Mouse (Mus musculus): ENCODE measurements at regions not wholly inside any gene's neighbourhood (a gene's known extent, or its start where the extent isn't known, plus 50 kb on each side); places are given as distances from the start of the nearest gene placed in this dataset.

DNA sequence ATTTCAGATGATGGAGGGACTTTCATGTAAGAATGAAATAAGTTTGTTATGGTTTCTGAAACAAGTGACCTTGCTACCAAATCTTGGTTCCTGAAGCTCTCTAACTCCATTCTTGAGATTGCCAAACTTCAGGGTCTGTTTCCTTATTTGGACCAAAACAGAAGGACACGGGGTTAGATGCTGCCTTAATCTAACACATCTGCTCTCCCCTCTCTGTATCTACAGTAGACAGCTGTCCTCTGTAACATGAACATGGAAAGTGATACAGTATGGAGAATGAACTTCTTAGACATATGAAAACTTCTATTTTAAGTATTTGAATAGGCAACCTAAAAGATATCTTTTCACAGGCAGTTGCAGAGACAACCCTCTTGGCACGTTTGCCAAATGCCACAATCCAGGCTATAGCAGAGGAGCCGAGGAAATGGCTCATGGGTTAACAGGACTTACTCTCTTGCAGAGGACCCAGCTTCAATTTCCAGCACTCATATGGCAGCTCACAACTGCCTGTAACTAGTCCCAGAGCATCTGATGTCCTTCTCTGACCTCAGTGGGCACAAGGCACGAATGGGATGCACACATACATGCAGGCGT is 171.4 kb downstream of the Ndfip2 start:
- DNase-seq (ENCODE audit: low spot score in 2 of 2): no peak

DNA sequence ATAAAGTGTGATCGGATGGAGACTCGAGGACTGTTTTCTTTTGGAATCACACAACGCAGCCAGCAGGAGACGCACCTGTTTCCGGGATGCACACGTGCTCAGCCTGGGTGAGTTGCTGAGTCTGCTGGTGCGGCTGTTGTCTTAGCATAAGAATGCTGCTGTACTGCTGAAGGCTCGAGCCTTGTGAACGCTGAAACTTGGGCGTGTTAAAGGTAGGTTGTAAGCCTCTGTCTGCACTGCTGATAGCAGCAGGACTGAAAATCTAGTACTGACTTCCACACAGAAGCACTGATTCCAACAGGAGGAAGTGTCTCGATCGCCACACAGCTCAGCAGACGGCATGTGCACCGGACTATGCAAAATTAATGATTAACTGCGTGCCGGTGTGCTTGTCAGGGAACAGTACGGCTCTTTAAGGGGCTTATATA is 169.1 kb downstream of the Ndfip2 start:
- peak in 1 of 2 experiments; percentile 40 for DNase-seq (ENCODE audit: low spot score in 2 of 2)

DNA sequence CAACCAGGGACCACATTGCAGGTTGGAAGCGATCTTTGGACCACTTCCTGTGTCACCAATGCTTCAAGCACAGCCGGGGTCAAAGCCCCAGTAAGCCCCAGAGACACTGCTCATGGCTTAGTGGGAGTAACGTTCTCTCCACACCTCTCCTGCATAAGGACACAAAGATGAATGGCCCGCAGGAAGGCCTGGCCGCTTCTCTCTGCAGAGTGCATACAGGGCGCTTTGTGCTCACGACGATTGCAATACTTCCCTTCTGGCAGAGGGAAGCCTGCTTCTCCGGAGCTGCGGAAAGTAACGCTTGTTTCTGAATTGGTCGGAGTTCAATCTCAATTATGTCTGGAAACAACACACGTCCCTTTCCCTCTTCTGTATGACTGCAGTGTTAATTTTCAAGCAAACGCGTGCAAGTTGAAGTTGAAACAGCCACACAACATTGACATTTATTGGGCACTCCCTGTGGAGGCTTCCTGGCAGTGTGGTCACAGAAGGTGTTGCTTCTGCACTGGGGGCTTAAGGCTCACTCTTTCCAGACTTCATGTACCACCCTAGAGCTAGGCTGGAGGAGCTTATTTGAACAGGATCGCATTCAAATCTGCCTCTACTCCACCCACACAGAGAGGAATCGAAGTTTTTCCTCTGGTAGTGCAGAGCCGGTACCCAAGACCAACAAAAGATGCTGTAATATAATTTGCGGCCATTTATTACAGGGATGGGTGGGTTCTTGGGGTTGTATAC is 168.4 kb downstream of the Ndfip2 start:
- peak; percentile 16 to 37 for DNase-seq (ENCODE audit: low spot score in 2 of 2)

DNA sequence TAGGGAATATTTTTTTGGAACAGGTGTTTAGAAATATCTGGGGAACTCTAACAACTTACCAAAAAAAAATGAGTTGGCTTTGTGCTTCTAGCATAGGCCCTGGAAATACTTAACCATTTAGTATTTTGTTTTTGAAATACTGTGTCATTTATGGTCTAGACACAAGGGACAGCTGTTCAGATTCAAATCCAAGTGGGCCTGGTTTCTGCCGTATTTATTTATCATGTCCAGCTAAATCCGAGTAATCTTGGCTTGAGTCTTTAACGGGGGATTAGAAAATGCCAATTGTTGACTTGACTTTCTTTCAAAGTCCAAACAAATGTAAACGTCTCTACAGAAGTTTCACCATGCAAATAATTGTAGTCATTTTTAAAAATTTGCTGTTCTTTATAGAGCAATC is 159.6 kb downstream of the Ndfip2 start:
- no peak for DNase-seq (ENCODE audit: low spot score in 2 of 2)

DNA sequence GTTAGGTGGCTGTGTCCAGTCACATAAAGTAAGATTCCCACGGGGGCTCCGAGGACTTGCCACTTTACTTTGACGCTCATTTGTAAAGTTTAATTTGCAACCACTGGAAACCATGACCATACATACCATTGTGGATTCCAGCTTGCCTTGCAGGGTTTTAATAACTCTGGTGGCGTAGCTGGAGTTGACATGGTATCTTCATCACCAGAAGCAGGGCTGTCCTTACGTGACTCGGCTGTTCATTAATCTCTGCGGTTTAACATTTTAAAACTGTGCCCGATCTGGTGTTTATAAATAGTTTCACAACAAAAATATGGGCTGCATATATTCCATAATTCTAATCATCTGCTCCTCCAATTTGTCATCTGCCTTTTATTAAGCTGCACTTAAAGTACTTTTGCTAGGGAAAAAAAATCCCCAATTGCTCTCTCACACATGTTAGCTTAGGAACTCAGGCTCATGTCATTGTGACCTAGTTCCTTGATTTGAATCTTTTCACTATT is 159.1 kb downstream of the Ndfip2 start:
- no peak for DNase-seq (ENCODE audit: low spot score in 2 of 2)

DNA sequence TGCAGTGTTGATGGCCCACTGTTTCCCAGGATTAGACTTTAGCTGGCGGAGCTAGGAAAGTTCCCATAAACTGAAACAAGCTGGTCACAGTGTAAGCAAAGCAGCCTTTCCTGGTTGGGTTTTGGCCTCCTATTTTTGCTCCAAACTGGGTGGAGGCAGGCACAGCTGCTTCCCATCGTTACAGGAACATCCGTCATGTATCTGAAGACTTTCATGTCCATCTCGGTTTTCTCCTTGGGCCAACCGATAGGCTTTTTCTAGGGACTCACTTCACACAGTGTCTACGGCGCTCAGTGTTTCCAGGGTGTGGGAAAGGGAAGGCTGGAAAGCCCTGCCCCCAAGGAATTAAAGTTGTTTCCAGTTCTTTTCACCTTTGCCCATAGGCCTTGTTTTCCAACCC is 158.6 kb downstream of the Ndfip2 start:
- DNase-seq (ENCODE audit: low spot score in 2 of 2): no peak

DNA sequence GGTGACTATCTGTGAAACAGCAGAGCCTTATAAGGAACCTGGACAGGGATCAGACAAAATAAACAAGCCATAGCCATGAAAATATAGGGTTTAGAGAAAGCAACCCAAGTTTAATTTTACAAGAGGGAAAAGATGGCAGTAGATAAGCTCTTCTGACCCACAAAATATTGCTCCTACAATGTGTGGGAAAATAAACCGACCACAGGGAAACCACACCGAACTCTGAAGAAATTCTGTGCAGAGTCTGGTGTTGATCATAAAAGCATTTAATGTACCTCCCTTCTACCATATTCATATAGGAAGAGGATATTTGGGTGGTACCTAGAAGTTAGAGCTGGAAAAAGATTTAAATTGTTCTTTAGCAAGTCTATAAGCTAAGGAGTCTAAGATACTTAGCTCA is 146.3 kb downstream of the Ndfip2 start:
- DNase-seq (ENCODE audit: low spot score in 2 of 2): no peak

DNA sequence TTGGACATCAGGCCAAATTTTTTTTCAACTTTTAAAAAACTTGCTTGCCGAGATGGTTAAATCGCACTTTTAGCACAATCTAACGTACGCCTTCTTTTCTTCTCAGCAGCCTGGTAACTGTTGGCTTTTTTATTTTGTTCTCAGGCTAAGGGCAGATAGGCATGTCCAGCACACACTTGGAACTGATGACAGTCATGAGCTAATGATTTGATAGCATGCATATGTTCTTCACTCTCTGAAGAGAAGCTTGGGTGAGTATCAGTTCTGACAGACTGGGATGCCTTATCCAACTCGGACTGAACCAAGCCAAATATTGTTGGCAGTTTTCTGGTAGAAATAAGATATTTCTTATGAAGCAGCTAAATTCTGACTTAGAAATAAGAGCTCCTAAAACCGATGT is 145.9 kb downstream of the Ndfip2 start:
- no peak for DNase-seq (ENCODE audit: low spot score in 2 of 2)

DNA sequence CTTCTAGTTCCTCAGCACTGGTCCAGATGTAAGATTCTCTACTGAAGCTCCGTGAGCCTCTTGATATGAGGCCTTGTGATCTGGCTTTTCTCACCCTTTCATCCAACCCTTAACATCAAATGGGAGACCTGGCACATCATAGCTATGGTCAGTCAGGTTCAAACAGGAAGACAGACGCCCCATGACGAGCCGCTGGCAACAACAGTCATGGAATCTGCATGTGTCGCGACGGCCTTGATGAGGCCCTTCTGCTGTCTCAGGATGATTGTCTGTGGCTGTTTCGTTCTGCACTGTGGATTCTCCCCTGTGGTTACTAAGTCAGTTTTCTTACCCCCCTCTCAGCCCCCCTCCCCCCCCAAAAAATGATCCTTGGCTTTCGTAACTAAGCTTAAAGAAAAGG is 144.9 kb downstream of the Ndfip2 start:
- DNase-seq (ENCODE audit: low spot score in 2 of 2): no peak

DNA sequence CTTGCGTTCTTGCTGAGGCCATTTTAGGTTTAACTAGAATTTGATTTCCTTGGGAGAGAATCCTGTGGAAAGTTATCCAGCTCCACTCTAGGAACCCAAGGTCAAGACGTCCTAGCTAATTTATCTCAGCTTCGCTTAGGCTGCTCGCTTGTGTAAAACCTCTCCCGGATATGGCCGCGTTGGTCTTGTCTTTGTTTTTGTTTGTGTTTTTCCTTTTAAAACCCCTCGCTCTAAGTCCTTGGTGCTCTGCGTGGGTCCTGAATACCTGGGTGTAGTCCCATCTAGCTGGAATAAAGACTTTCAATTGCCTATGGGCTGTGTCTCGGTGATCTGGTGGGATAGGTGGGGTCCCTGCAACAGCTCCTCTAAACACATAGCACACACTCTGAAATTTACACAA is 144.2 kb downstream of the Ndfip2 start:
- DNase-seq (ENCODE audit: low spot score in 2 of 2): no peak

DNA sequence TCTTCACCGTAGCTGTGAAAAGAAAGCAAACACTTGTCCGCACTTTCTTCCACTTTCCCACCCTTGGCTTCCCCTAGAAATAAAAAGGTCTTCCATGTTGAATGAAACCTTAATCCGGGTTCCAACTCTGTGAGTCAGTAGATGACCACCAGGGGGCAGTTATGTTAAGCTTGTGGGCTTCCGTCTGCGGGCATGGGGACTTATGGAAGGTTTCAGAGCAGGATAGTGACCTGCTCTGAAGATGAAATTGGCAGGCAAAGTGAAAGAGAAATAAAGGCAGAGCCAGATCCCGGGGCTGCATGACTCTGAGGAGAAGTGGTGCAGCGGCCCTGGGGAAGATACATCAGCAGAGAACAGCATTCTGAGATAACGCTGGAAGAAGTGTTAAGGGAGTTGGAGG is 139.1 kb downstream of the Ndfip2 start:
- DNase-seq (ENCODE audit: low spot score in 2 of 2): peak; percentile 80 to 82

DNA sequence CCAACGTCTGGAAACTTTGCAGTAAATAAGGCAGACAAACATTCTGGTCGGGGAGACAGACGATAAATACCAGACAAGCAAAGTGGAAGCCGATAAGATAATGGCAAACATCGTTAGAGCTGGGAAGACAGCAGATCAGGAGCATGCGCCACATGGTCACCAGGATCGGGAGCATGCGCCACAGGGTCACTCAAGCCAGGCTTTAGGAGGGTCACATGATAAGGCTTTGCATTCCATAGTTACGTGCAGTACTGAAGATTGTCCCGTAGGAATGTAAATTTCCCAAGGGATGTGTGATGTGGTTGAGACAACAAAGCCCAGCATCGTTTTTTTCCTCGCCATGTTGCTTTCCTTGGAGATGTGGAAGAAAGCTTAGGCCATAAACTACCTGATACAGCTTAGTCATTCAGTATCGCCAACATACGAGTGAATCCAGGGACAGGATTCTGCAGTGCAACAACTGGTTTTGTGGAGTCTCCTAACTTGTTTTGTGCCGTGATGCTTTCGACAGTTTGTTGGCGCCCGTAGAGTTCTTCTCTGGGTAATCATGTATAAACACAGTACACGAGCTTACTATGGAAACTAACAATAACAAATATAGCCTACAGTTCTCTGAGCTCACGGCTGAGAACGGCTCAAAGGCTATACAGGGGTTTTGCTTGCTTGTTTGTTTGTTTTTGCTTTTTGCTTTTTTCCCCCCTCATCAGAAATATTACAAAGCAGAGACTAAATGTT is 133.9 kb downstream of the Ndfip2 start:
- no peak for DNase-seq (ENCODE audit: low spot score in 2 of 2)

DNA sequence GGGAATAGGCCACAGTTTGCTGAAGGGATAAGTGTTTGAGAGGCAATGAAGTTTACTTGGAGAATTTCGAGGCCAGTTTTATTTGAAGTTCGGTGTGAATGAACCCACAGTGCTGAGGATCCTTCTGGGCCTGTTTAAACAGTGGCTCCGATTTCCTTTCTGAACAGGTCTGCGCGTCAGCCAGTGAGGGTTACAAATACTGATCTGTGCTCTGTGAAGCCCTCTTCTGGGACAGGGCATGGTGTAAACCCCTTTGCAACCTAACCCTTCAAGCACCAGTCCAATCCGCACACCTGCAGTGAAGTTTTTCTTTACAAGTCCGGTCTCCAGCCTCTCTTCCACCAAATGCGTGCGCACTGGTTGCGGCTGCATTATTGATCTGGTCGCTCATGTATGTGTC is 133.1 kb downstream of the Ndfip2 start:
- DNase-seq (ENCODE audit: low spot score in 2 of 2): no peak

DNA sequence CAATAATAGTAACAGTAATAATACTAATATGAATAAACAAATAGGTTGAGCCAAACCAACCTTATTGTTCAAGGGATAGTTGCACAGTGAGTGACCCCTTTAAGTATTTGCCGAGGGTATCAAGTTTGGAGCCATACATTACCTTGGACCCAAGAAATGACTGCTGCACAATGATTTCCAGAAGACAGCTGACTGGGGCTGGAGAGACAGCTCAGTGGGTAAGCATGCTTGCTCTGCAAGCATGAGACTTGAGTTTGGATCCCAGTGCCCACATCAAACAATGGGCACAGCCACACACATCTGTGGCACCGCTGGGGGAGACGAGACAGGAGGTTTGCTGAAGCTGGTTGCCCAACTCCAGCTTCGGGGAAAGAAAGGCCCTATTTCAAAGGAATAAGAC is 126.7 kb downstream of the Ndfip2 start:
- no peak for DNase-seq (ENCODE audit: low spot score in 2 of 2)

DNA sequence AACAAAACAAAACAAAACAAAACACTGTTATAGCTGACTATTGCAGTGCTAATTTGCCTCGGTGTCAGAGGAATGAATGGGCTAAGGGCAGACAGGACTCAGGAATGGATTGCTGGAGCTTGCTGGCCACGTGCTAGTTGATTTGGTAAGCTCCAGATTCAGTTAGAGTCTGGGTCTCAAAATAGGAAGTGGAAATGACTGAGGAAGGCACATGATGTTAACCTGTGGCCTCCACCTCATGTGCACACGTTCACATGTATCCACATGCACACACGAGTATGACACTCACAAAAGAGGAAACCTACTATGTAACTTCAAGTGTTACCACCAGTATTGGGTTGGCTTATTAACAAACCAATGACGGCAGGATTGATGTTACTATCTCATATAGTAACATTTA is 125.0 kb downstream of the Ndfip2 start:
- no peak for DNase-seq (ENCODE audit: low spot score in 2 of 2)

DNA sequence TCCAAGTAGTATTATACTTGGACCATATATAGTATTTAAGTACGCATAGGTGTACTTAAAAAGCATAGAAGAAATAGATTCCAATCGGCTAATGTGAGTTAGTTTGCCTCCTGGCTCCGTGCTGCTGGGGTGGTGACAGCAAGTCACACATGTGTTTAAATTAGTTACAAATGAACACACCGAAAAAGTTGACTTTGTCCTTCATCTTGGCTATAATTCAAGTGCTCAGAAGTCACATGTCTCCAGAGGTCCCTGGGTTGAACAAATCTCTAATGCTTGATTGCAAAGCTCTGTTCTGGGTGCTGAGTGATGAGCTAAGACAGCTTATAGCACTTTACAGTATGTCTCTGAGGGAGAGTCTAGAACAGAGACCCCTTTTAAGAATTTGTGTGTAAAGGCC is 121.7 kb downstream of the Ndfip2 start:
- DNase-seq (ENCODE audit: low spot score in 2 of 2): no peak

DNA sequence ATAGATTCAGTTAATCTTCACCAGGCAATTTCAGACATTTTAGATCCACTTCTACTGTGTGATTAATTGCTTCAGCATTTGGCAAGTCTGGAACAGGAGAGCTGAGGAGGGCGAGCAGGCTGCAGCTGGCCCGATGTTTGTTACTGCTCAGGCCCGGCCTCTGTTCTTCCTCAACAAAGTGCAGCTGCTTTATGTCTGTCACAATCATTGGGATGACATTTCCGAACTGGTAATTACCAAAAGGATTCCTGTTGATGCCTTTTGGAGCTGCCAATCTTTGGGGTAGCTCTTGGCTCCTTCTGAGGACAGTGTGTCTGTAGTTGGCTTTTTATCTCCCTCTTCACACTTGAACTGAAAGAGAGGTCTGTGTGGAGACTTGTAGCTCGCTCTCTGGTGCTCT is 119.4 kb downstream of the Ndfip2 start:
- no peak for DNase-seq (ENCODE audit: low spot score in 2 of 2)

DNA sequence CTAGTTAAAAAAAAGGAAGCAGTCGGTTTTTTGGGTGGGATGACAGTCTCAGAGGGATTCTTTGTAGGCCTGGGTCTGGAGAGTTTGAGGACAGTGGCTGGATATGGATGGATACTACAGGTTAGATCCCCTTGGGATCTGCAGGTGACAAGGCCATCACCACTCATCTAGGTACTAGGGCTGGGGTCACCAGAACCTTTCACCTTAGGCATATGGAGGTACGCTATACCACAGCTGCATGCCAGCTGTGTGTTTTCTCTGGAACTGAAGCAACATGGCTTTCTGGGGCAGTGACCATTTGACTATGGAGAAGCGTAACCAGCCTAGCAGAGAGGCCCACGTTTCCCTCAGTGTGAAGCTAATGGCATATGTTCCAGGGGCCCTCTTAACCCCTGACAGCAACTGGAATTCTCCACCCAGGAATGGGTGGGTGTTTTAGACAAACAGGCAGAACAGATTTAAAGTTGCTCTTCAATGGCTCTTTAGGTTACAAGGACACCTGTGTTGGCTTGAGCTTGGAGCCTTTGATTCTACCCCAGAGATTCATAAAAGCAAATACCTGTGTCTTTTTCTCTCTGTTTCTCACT is 118.8 kb downstream of the Ndfip2 start:
- DNase-seq (ENCODE audit: low spot score in 2 of 2): no peak

DNA sequence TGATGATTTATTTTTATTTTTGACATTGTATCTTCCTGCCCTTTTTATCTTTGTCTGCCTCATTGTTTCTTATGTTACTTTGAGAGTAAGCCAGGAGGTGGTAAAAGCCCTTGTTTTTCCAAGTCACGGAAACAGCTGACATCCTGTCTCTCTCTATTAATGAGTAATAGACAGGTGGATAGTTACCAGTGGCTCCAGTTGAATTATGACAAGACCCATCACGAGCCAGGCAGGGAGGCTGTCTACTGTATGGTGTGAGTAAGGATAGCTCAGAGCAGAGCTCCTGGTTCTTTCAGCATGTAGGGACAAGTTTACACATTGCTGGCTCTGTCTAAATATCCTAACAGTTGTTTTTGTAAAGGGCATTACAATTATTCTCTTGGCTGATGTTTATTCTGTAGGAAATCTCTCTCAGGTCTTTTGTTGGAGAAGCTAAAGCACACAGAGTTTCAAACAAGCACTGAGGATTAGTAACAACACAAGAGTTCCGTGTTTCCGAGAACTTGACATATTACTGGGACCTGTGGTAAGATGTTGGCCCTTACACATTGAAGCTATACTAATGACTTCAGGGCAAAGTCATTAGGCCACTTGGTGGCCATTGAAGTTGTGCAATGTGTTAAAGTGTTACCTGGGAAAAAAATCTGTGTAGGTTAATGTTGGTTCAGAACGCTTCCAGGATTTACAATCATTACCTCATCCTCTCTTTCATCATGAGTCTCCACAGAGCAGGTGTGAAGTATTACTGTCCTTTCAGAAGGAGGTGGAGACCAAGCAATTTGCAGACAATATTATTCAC is 111.5 kb downstream of the Ndfip2 start:
- DNase-seq (ENCODE audit: low spot score in 2 of 2): no peak

DNA sequence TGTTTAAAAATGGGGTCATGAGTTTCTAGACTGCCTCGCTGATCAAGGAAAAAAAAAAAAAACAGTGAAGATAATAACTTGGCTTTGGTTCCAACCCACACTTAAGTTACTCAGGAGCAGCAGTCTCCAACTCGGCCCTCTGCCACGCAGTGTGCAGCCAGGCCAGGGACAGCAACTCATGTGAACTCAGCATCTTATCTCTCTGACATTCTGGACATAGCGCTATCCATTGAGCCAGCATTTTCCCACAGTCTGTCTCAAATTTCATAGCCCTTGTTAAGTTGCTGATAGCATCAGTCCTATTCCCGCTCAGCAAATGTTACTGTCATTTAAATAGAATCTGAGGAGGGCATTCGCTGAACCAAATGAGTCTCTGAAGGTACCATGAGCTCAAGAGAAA is 102.2 kb downstream of the Ndfip2 start:
- no peak for DNase-seq (ENCODE audit: low spot score in 2 of 2)

DNA sequence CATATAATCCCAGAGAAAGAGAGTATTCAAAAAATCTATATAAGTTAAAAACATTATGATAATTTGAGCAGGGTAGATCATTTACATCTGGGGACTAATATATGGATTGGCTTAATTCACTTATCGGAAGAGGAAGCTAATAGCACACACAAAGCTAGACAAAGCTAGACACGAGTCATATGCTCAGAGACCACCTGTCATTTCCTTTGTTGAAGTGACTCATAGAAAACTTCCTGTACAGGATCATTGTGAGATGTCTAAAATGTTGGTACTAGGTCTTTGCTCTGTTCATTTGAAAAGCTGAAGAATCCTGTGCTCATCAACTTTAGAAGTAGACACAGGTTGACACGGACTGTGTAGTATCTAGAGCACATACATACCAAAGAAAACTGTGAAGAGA is 101.5 kb downstream of the Ndfip2 start:
- DNase-seq (ENCODE audit: low spot score in 2 of 2): no peak

Measured in layer of hippocampus, postnatal 10 days (tissue).